In the genomic region with DNA sequence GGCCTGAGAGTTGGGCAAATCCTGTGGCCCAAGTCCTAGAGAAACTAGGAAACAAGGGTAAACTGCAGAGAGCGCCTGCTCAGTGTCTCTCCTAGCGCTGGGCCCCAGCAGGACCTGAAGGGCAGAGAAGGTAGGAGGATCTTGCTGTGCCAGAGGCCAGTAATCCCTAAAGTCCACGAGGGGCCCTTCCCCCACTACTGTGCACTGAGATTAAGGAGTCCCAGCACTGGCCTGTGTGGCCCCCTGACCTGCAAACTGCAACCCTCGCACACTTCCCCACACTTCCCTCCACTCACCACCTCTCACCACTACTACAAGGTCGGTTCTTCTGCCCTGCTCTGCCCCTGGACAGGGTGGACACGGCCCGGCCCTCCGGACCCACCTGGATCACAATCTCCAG, we compare ENCODE assay signal across 10 mouse cellular contexts. TPM values are rescaled to one million over a fixed set of nuclear protein-coding genes. Genes with fewer than 3 reads are reported as not detected.
DNase-seq lines count a peak whose midpoint lies in the region; ATAC-seq and TF ChIP-seq lines count a peak whose summit lies in the region.
"Had no signal": no experiment of that assay in that cellular context is flagged by ENCODE, and none has a peak within 500 bp of the region (broad histone marks: within the 10 kb centered on the region; RNA-seq: fewer than 3 reads in every experiment).

No protein-coding gene starts in this region.

- no peaks in the 10 kb centered on the region for H3K79me2 ChIP-seq in heart, adult 2 months (replicated peaks; ENCODE audit: control insufficient read depth, insufficient read depth, low read length)

- peak overlapping the region; percentile 19 for H3K4me2 ChIP-seq in heart, postnatal 0 days (ENCODE audit: low read depth, low read length)
- H3K4me2 ChIP-seq in forebrain, embryonic 16.5 days (ENCODE audit: low read length) = peak overlapping the region; percentile 61
- H3K4me2 ChIP-seq: limb, embryonic 15.5 days had no signal

- H3K36me3 ChIP-seq in heart, postnatal 0 days (replicated peaks; ENCODE audit: control insufficient read depth, insufficient read depth, low read length) = peaks cover 8% of the 10 kb centered on the region; the same call in 1 of the 2 replicates
- H3K36me3 ChIP-seq in heart, adult 2 months (ENCODE audit: control insufficient read depth, insufficient read depth, low read length) = no peaks in the 10 kb centered on the region
- no peaks in the 10 kb centered on the region for H3K36me3 ChIP-seq in forebrain, embryonic 16.5 days (ENCODE audit: control insufficient read depth, insufficient read depth)

- H3K4me1 ChIP-seq in heart, postnatal 0 days (ENCODE audit: control insufficient read depth, insufficient read depth) = no peaks in the 10 kb centered on the region; the same call in 1 of the 2 replicates
- no peaks in the 10 kb centered on the region for H3K4me1 ChIP-seq in heart, adult 2 months (ENCODE audit: control insufficient read depth, insufficient read depth, low read length)
- H3K4me1 ChIP-seq in forebrain, embryonic 16.5 days (replicated peaks; ENCODE audit: control insufficient read depth, insufficient read depth, low read length) = peaks cover 51% of the 10 kb centered on the region
- peaks cover 55% of the 10 kb centered on the region for H3K4me1 ChIP-seq in olfactory bulb, adult 2 months (ENCODE audit: control insufficient read depth, insufficient read depth, low read length)

- H3K4me3 ChIP-seq in heart, postnatal 0 days (ENCODE audit: low read depth, low read length) = no peak overlapping the region
- no peak overlapping the region for H3K4me3 ChIP-seq in heart, adult 2 months
- peak overlapping the region; percentile 35 for H3K4me3 ChIP-seq in forebrain, embryonic 16.5 days (replicated peaks; ENCODE audit: low read length)
- H3K4me3 ChIP-seq in olfactory bulb, adult 2 months (ENCODE audit: insufficient read depth, low read depth, low read length) = peak overlapping the region; percentile 36
- H3K4me3 ChIP-seq: limb, embryonic 15.5 days had no signal

- ATAC-seq in heart, postnatal 0 days (ENCODE audit: insufficient read depth, low read depth) = peak; percentile 35; the same call in 1 of the 2 replicates
- no peak for ATAC-seq in forebrain, embryonic 16.5 days

- intact Hi-C loops in heart, adult 2 months (cut with DNase I) = no loop called here
- intact Hi-C loops in left cerebral cortex, postnatal 4 days (cut with DNase I) = no loop called here

- H3K9ac ChIP-seq in heart, postnatal 0 days (replicated peaks; ENCODE audit: low read depth, low read length) = no peak overlapping the region
- no peak overlapping the region for H3K9ac ChIP-seq in heart, adult 2 months (ENCODE audit: low read depth, low read length)
- peak overlapping the region; percentile 66 for H3K9ac ChIP-seq in forebrain, embryonic 16.5 days (replicated peaks; ENCODE audit: low read depth, low read length)
- H3K9ac ChIP-seq: limb, embryonic 15.5 days had no signal

- WGBS in heart, postnatal 0 days = 45% methylated on average over 8 of the region's 8 CpGs
- 55% methylated on average over 8 of the region's 8 CpGs for WGBS in heart, adult 2 months
- 16% methylated on average over 8 of the region's 8 CpGs for WGBS in forebrain, embryonic 16.5 days
- WGBS in olfactory bulb, adult 2 months = 34% methylated on average over 8 of the region's 8 CpGs

- no peak for TF ChIP-seq EP300 in heart, postnatal 0 days (IDR thresholded peaks at IDR 0.05; ENCODE audit: low read depth)
- TF ChIP-seq EP300 in heart, adult 2 months (IDR thresholded peaks at IDR 0.05; ENCODE audit: insufficient read depth, low read depth, low read length) = no peak

- no peak overlapping the region for H3K27ac ChIP-seq in heart, postnatal 0 days (ENCODE audit: low read depth)
- H3K27ac ChIP-seq in heart, adult 2 months = no peak overlapping the region
- H3K27ac ChIP-seq in forebrain, embryonic 16.5 days (ENCODE audit: low read length) = peak overlapping the region; percentile 90
- peak overlapping the region; percentile 66 for H3K27ac ChIP-seq in olfactory bulb, adult 2 months (ENCODE audit: insufficient read depth, low read depth, low read length)
- H3K27ac ChIP-seq: limb, embryonic 15.5 days had no signal

- no peaks in the 10 kb centered on the region for H3K9me3 ChIP-seq in heart, postnatal 0 days (replicated peaks; ENCODE audit: control insufficient read depth, low read length)
- H3K9me3 ChIP-seq in forebrain, embryonic 16.5 days (ENCODE audit: control insufficient read depth, low read length) = no peaks in the 10 kb centered on the region
- H3K9me3 ChIP-seq: limb, embryonic 15.5 days had no signal

- TF ChIP-seq POLR2A in heart, adult 2 months (IDR thresholded peaks at IDR 0.05; ENCODE audit: insufficient read depth, low read depth, low read length) = no peak
- no peak for TF ChIP-seq POLR2A in olfactory bulb, adult 2 months (IDR thresholded peaks at IDR 0.05; ENCODE audit: insufficient read depth, low read depth, low read length)

- DNase-seq in heart, postnatal 0 days (ENCODE audit: low spot score) = no peak
- no peak for DNase-seq in heart, adult 2 months
- peak; percentile 63 for DNase-seq in kidney, postnatal 10 days
- DNase-seq in gastrocnemius, adult 8-10 months (ENCODE audit: low spot score in 2 of 2) = no peak
- DNase-seq in thymus, postnatal 36 days = no peak
- no peak for DNase-seq in left cerebral cortex, postnatal 4 days
- DNase-seq: thymus, adult 2 months had no signal

- H3K27me3 ChIP-seq in heart, postnatal 0 days (ENCODE audit: control insufficient read depth, insufficient read depth, low read length) = no peaks in the 10 kb centered on the region
- H3K27me3 ChIP-seq in heart, adult 2 months (ENCODE audit: control insufficient read depth, insufficient read depth, low read length) = no peaks in the 10 kb centered on the region
- H3K27me3 ChIP-seq in forebrain, embryonic 16.5 days (replicated peaks; ENCODE audit: control insufficient read depth, insufficient read depth, low read length) = no peaks in the 10 kb centered on the region
- H3K27me3 ChIP-seq: limb, embryonic 15.5 days had no signal

- TF ChIP-seq CTCF in heart, postnatal 0 days (IDR thresholded peaks at IDR 0.05; ENCODE audit: low read depth) = no peak
- no peak for TF ChIP-seq CTCF in heart, adult 2 months (IDR thresholded peaks at IDR 0.05)
- no peak for TF ChIP-seq CTCF in olfactory bulb, adult 2 months (IDR thresholded peaks at IDR 0.05; ENCODE audit: insufficient read depth, low read depth, low read length)

RNA-seq across cellular contexts. Expression of a gene that starts 7.2 kb away (rescaled TPM):
- 4.6 and 4.9 TPM in 2 replicates for total RNA-seq in heart, postnatal 0 days (2014; rRNA removed; ENCODE audit: low replicate concordance)
- polyA plus RNA-seq in heart, postnatal 0 days (2015; fragmentation: Nextera tagmentation; extraction: Ambion mirVana) = 1.8 and 2.1 TPM in 2 replicates
- total RNA-seq in heart, adult 2 months (2021) = 1 to 10 TPM; 4.6 to 4.9 TPM
- polyA plus RNA-seq in heart, adult 2 months (2012; rRNA removed) = 5.1 and 8.1 TPM in 2 replicates
- polyA plus RNA-seq in forebrain, embryonic 16.5 days (2015; fragmentation: Nextera tagmentation; extraction: Ambion mirVana) = 6.2 and 6.7 TPM in 2 replicates
- not detected in 2 replicates for polyA plus RNA-seq in olfactory bulb, adult 2 months (2012; ENCODE audit: insufficient read depth, insufficient read length, low replicate concordance, missing spikeins)
- 1 to 10 TPM; 1.2 to 2.2 (median 1.9) TPM for total RNA-seq in gastrocnemius, adult 8-10 months (2022)
- total RNA-seq in left cerebral cortex, postnatal 4 days (2021) = 10 to 100 TPM; 36.7 to 37.2 TPM

RNA-seq across cellular contexts. Expression of a gene that starts 25.0 kb away (rescaled TPM):
- total RNA-seq in heart, postnatal 0 days (2014; rRNA removed; ENCODE audit: low replicate concordance) = 30.2 and 47.1 TPM in 2 replicates
- 31.8 and 33.8 TPM in 2 replicates for polyA plus RNA-seq in heart, postnatal 0 days (2015; fragmentation: Nextera tagmentation; extraction: Ambion mirVana)
- total RNA-seq in heart, adult 2 months (2021) = 10 to 100 TPM; 13.9 to 14.9 TPM
- 21.2 and 24.5 TPM in 2 replicates for polyA plus RNA-seq in heart, adult 2 months (2012; rRNA removed)
- 56.6 and 57.8 TPM in 2 replicates for polyA plus RNA-seq in forebrain, embryonic 16.5 days (2015; fragmentation: Nextera tagmentation; extraction: Ambion mirVana)
- polyA plus RNA-seq in olfactory bulb, adult 2 months (2012; ENCODE audit: insufficient read depth, insufficient read length, low replicate concordance, missing spikeins) = not detected in 2 replicates
- total RNA-seq in gastrocnemius, adult 8-10 months (2022) = 10 to 100 TPM; 12.0 to 19.2 (median 13.8) TPM
- 10 to 100 TPM; 36.6 to 41.4 TPM for total RNA-seq in left cerebral cortex, postnatal 4 days (2021)

RNA-seq across cellular contexts. Expression of a gene that starts 35.0 kb away (rescaled TPM):
- not detected in 2 replicates for total RNA-seq in heart, postnatal 0 days (2014; rRNA removed; ENCODE audit: low replicate concordance)
- 0.04 TPM in 1 of 2 replicates, not detected in the other for polyA plus RNA-seq in heart, postnatal 0 days (2015; fragmentation: Nextera tagmentation; extraction: Ambion mirVana)
- total RNA-seq in heart, adult 2 months (2021) = not detected
- 0.16 and 0.20 TPM in 2 replicates for polyA plus RNA-seq in heart, adult 2 months (2012; rRNA removed)
- polyA plus RNA-seq in forebrain, embryonic 16.5 days (2015; fragmentation: Nextera tagmentation; extraction: Ambion mirVana) = 0.09 and 0.46 TPM in 2 replicates
- polyA plus RNA-seq in olfactory bulb, adult 2 months (2012; ENCODE audit: insufficient read depth, insufficient read length, low replicate concordance, missing spikeins) = not detected in 2 replicates
- not detected for total RNA-seq in gastrocnemius, adult 8-10 months (2022)
- total RNA-seq in left cerebral cortex, postnatal 4 days (2021) = under 1 TPM in 1 of 2 experiments, not detected in 1; 0.40 TPM

RNA-seq across cellular contexts. Expression of a gene that starts 42.9 kb away (rescaled TPM):
- 45.0 and 47.8 TPM in 2 replicates for total RNA-seq in heart, postnatal 0 days (2014; rRNA removed; ENCODE audit: low replicate concordance)
- polyA plus RNA-seq in heart, postnatal 0 days (2015; fragmentation: Nextera tagmentation; extraction: Ambion mirVana) = 114 and 129 TPM in 2 replicates
- 1 to 10 TPM; 3.1 TPM for total RNA-seq in heart, adult 2 months (2021)
- polyA plus RNA-seq in heart, adult 2 months (2012; rRNA removed) = 12.2 and 17.6 TPM in 2 replicates
- polyA plus RNA-seq in forebrain, embryonic 16.5 days (2015; fragmentation: Nextera tagmentation; extraction: Ambion mirVana) = 190 and 202 TPM in 2 replicates
- polyA plus RNA-seq in olfactory bulb, adult 2 months (2012; ENCODE audit: insufficient read depth, insufficient read length, low replicate concordance, missing spikeins) = not detected in 2 replicates
- total RNA-seq in gastrocnemius, adult 8-10 months (2022) = 1 to 10 TPM in 2 of 4 experiments, under 1 TPM in 2; 0.48 to 2.2 (median 1.3) TPM
- 10 to 100 TPM; 37.0 to 39.0 TPM for total RNA-seq in left cerebral cortex, postnatal 4 days (2021)

Comparison
In these comparisons a context has a peak if more than half of its experiments do, and no peak if none do; other contexts are left out.
1. H3K27ac ChIP-seq: peak in forebrain, embryonic 16.5 days (single experiment) and olfactory bulb, adult 2 months (single experiment); none in heart, postnatal 0 days (single experiment) and heart, adult 2 months (single experiment).
2. H3K4me3 ChIP-seq: peak in forebrain, embryonic 16.5 days (single experiment) and olfactory bulb, adult 2 months (single experiment); none in heart, postnatal 0 days (single experiment) and heart, adult 2 months (single experiment).